Mouse (Mus musculus): ENCODE results near the gene Sde2. TPM values are rescaled to one million over a fixed set of nuclear protein-coding genes. Genes with fewer than 3 reads are reported as not detected.
"Not testable (repeated sequence)": the region's sequence is repeated elsewhere in the genome, so short reads cannot be mapped to it uniquely, and the experiment has no call there.

The Sde2 gene
- polyA plus RNA-seq, 1 experiment, result 17.0 TPM

DNA sequence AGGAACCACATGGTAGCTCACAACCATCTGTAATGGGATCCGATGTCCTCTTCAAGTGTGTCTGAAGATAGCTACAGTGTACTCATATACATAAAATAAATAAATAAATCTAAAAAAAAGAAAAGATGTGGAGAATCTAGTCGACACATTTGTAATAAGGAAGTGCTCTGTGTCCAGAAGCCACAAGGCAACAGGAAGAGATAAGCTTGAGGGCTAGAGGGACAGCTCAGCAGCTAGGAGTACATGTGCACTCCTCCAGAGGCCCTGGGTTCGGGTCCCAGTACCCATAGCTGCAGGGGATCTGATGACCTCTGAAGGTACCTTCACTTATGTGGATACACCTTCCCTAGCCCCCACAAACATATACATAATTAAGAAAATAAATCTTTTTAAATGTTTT is 30.8 kb downstream of the Sde2 start:
- TF ChIP-seq POLR2A (IDR thresholded peaks at IDR 0.05; ENCODE audit: borderline replicate concordance, low read depth, low read length) (no peak), CTCF (IDR thresholded peaks at IDR 0.05; ENCODE audit: low read depth, low read length) (no peak)
- Histone ChIP-seq H3K27ac (ENCODE audit: insufficient read depth, low read depth, low read length) (no peak overlapping the region), H3K4me3 (ENCODE audit: insufficient read depth, low read length) (no peak overlapping the region), H3K4me1 (ENCODE audit: control insufficient read depth, insufficient read depth, low read length) (peaks cover 31% of the 10 kb centered on the region)

DNA sequence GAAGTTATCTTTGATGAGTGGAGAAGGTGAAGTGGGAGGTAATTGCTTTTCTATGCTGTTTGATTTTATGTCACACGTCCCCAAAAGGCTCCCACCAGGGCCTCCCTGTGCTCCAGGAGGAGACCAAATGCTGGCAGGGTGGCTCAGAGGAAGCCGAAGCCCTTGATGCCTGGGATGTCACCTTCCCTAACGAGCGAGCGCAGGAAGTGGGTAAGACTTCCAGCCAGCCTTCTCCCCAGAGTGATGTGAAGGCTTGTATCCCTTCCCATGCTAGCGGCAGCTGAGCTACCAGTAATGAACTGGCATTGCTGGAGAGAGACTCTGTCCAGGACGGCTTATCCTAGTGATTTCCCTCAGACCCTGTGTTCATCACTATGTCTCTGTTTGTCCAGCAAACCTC is 32.8 kb downstream of the Sde2 start:
- Histone ChIP-seq H3K27ac (ENCODE audit: insufficient read depth, low read depth, low read length) (no peak overlapping the region), H3K4me3 (ENCODE audit: insufficient read depth, low read length) (no peak overlapping the region), H3K4me1 (ENCODE audit: control insufficient read depth, insufficient read depth, low read length) (peaks cover 37% of the 10 kb centered on the region)
- TF ChIP-seq POLR2A (IDR thresholded peaks at IDR 0.05; ENCODE audit: borderline replicate concordance, low read depth, low read length) (no peak), CTCF (IDR thresholded peaks at IDR 0.05; ENCODE audit: low read depth, low read length) (no peak)

DNA sequence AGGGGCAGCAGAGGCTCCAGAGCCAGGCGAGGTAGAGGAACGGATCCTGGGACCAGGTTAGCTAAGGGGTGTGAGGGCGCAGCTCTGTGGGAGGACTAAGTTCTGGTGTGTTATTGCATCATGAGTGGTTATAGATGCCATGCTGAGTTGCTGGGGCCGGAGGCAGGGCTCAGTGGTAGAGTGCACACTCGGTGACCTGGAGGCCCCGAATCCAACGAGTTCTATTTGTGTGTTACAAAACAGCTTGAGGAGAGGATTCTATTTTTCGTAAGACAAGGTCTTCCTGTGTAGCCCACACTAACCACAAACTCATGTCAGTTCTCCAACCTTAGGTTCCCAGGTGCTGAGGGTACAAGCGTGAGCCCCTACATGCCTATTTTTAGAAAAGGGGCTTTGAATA is 33.6 kb downstream of the Sde2 start:
- peaks cover 44% of the 10 kb centered on the region for H3K4me1 ChIP-seq (ENCODE audit: control insufficient read depth, insufficient read depth, low read length)
- no peak overlapping the region for H3K4me3 ChIP-seq (ENCODE audit: insufficient read depth, low read length)
- TF ChIP-seq POLR2A (IDR thresholded peaks at IDR 0.05; ENCODE audit: borderline replicate concordance, low read depth, low read length) (no peak), CTCF (IDR thresholded peaks at IDR 0.05; ENCODE audit: low read depth, low read length) (no peak)
- no peak overlapping the region for H3K27ac ChIP-seq (ENCODE audit: insufficient read depth, low read depth, low read length)

DNA sequence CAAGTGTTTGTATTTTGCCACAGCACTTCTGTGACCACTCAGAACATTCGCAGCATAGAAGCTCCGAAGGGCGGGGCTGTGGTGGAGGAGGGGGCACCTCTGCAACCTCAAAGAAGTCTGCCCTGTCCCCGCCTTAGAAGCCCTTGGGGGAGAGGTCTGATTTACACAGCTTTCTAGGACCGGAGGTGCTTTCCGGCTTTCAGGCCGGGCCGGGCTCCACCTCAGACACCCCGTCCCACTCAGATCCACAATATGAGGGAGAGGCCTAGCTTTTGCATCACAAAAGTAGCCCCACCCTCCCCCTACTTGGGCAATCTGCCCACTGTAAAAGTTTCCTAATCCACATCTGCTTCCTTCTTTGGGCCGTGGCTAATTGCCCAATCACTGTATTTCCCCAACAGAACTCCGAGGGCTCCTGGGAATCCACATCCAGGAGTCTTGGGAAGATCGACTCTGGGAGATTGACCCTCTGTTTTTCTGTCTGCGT is 37.7 kb downstream of the Sde2 start:
- Histone ChIP-seq H3K27ac (ENCODE audit: insufficient read depth, low read depth, low read length) (peak overlapping the region; percentile 24; the same call in 1 of the 2 replicates), H3K4me3 (ENCODE audit: insufficient read depth, low read length) (peak overlapping the region; percentile 18), H3K4me1 (ENCODE audit: control insufficient read depth, insufficient read depth, low read length) (peaks cover 50% of the 10 kb centered on the region)
- no peak for TF ChIP-seq POLR2A (IDR thresholded peaks at IDR 0.05; ENCODE audit: borderline replicate concordance, low read depth, low read length)
- TF ChIP-seq CTCF (IDR thresholded peaks at IDR 0.05; ENCODE audit: low read depth, low read length), result no peak

DNA sequence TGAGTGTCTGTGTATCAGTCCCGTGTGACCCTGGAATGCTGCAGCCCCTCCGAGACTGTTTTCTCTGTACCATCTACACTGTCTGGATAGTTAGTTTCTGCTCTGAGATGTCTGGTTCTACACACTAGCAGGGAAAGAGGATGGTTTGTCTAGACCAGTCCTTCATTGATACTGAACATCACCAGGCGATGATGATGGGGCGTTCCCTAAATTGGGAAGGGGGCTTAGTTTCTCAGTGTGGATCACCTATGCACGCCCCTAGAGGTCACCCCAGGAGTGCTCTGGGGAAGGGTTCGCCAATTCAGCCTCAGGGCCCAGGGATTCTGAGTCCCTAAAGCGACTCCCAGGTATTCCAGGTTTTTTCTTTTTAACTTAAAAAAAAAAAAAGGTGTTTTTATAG is 38.2 kb downstream of the Sde2 start:
- Histone ChIP-seq H3K27ac (ENCODE audit: insufficient read depth, low read depth, low read length) (0 out of 2 replicates have a peak overlapping the region, but pooled peaks have one; percentile 24), H3K4me1 (ENCODE audit: control insufficient read depth, insufficient read depth, low read length) (peaks cover 44% of the 10 kb centered on the region), H3K4me3 (ENCODE audit: insufficient read depth, low read length) (peak overlapping the region; percentile 5; the same call in 1 of the 2 replicates)
- TF ChIP-seq CTCF (IDR thresholded peaks at IDR 0.05; ENCODE audit: low read depth, low read length) (no peak), POLR2A (IDR thresholded peaks at IDR 0.05; ENCODE audit: borderline replicate concordance, low read depth, low read length) (no peak)

DNA sequence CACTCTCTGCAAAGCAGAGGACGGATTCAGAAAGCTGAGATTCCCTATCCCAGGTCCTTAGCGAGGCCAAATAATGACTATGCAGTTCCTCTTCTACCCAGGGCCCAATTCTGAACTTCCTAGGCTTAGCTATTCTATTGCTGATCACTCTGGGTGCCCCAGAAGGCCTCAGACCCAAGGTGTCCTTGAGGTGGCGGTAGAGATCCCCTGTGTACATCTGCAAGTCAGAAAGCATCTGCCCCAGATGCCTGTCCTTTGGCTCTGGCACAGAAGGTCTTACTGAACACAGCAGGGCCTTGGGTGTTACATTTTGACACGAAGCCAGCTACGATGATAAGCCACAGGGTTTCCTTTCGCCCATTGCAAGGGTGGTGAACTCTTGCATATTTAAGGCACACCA is 38.9 kb downstream of the Sde2 start:
- no peak overlapping the region for H3K27ac ChIP-seq (ENCODE audit: insufficient read depth, low read depth, low read length)
- H3K4me1 ChIP-seq (ENCODE audit: control insufficient read depth, insufficient read depth, low read length), result peaks cover 37% of the 10 kb centered on the region
- TF ChIP-seq POLR2A (IDR thresholded peaks at IDR 0.05; ENCODE audit: borderline replicate concordance, low read depth, low read length) (no peak), CTCF (IDR thresholded peaks at IDR 0.05; ENCODE audit: low read depth, low read length) (no peak)
- H3K4me3 ChIP-seq (ENCODE audit: insufficient read depth, low read length), result no peak overlapping the region

DNA sequence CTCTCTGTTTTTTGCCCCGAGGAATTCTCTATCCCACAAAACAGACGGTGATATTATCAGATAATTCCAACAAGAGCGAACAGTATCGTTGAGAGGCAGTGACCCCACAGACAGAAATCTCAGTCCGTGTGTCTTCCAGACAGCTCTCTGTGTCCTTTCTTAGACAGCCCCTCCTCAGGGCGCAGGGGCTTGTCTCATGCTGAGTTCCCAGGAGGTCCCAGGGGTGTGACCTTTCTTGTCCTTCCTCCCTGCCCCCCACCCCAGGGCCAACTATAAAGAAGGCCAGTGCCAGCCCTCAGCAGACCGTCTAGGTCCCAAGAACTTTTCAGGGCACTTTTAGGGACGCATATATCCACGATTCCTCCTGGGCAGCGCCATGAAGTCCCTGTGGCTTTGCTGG is 41.9 kb downstream of the Sde2 start, which contains the start of gene Lefty2:
Lefty2 (plus strand) TSS at position 301 of the 400 bp plus-strand sequence.
- H3K4me1 ChIP-seq (ENCODE audit: control insufficient read depth, insufficient read depth, low read length), result peaks cover 24% of the 10 kb centered on the region
- TF ChIP-seq POLR2A (IDR thresholded peaks at IDR 0.05; ENCODE audit: borderline replicate concordance, low read depth, low read length) (no peak), CTCF (IDR thresholded peaks at IDR 0.05; ENCODE audit: low read depth, low read length) (no peak)
- H3K4me3 ChIP-seq (ENCODE audit: insufficient read depth, low read length), result no peak within 1 kb of the TSS
- no peak within 1 kb of the TSS for H3K27ac ChIP-seq (ENCODE audit: insufficient read depth, low read depth, low read length)

DNA sequence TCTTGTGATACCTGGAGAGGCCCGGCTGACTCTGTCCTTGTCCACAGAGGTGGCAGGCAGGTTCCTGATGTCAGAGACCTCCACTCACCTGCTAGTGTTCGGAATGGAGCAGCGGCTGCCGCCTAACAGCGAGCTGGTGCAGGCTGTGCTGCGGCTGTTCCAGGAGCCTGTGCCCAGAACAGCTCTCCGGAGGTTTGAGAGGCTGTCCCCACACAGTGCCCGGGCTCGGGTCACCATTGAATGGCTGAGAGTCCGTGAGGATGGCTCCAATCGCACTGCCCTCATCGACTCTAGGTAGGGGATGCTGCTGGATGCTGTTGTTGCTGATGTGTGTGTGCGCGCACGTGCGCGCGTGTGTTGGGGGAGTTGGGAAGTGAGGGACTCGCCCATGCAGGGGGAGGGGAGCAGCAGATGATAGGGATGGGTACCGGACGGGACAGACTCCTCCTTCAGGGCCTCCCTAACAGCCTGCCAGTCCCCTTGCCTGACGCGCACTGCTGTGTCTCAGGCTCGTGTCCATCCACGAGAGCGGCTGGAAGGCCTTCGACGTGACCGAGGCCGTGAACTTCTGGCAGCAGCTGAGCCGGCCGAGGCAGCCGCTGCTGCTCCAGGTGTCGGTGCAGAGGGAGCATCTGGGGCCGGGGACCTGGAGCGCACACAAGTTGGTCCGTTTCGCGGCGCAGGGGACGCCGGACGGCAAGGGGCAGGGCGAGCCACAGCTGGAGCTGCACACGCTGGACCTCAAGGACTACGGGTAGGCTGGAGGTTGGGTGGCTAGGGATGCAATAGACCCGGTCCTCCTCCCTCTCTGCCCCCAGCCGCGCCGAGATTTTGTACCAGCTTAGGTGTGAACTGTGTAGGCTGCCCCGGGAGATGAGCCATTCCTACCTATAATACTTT is 43.4 kb downstream of the Sde2 start:
- not testable (repeated sequence) for H3K4me3 ChIP-seq (ENCODE audit: insufficient read depth, low read length); H3K27ac ChIP-seq (ENCODE audit: insufficient read depth, low read depth, low read length)
- peaks cover 13% of the 10 kb centered on the region for H3K4me1 ChIP-seq (ENCODE audit: control insufficient read depth, insufficient read depth, low read length)

DNA sequence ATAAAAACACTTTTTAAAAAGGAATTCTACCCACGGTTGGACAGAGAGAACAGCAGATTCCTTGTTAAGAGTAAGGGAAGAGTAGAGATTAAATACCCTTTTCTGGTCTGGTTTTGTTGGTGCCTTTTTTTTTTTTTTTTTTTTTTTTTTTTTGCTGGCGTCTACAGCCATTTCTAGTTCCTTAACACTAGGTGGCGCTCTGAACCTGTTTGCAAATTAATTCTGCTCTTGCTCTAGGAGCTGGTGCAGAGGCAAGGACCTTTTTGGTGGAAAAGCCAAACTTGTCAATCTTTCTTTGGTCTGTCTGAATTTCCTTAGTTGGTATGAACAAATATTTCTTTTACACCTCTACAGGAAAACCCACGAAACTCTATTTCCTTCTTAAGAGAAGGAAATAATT is 50.2 kb downstream of the Sde2 start:
- H3K4me3 ChIP-seq (ENCODE audit: insufficient read depth, low read length), result no peak overlapping the region
- no peak for TF ChIP-seq CTCF (IDR thresholded peaks at IDR 0.05; ENCODE audit: low read depth, low read length)

DNA sequence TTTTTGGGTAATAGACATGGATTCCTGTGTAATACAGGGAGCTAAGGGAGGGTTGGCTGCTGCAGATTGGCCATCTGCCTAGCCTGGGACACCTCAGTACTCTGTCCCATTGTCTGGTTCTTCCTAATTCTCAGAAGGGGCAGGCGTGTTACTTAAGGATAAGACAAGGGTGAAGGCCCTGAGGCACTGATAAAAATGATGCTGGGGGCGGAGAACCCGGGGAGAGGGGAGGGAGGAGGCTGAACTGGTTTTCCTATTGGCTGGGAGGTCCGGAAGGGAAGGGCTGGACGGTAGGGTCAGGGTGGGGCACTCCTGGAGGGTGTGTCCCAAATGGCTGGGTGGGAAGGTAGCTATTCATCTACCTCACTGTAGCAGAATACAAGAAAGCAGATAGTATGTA is 52.0 kb downstream of the Sde2 start:
- H3K4me1 ChIP-seq (ENCODE audit: control insufficient read depth, insufficient read depth, low read length), result peaks cover 9% of the 10 kb centered on the region
- H3K4me3 ChIP-seq (ENCODE audit: insufficient read depth, low read length), result no peak overlapping the region
- TF ChIP-seq CTCF (IDR thresholded peaks at IDR 0.05; ENCODE audit: low read depth, low read length), result no peak
- no peak for TF ChIP-seq POLR2A (IDR thresholded peaks at IDR 0.05; ENCODE audit: borderline replicate concordance, low read depth, low read length)
- no peak overlapping the region for H3K27ac ChIP-seq (ENCODE audit: insufficient read depth, low read depth, low read length)

More for the DNA sequence above, 50.2 kb downstream of the Sde2 start:
- Histone ChIP-seq H3K27ac (ENCODE audit: insufficient read depth, low read depth, low read length) (no peak overlapping the region), H3K4me1 (ENCODE audit: control insufficient read depth, insufficient read depth, low read length) (peaks cover 9% of the 10 kb centered on the region)

All from bone marrow macrophage, adult 2 months (primary cell).